25 mouse cellular contexts compared by ENCODE assay signal in the genomic region with DNA sequence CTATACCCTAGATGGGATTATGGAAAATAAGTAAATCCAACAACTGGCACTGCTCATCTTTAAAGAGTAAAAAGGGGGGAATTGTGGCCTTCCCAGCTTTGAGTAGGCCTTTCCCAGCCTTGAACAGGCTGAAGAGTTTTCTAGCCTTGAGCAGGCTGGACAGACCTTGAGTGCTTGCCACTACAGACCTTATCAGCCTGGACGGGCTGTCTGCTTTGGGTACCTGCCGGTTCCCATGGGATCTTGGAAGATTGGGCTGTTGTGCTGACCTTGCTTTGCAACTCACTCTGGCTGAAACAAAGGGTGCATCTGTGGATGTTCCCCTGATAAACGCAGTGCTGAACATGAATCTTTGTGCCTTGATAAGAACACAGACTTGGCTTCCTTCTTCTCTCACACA. TPM values are rescaled to one million over a fixed set of nuclear protein-coding genes. Genes with fewer than 3 reads are reported as not detected.
"Had no signal": no experiment of that assay in that cellular context is flagged by ENCODE, and none has a peak within 500 bp of the region (broad histone marks: within the 10 kb centered on the region; RNA-seq: fewer than 3 reads in every experiment).

No protein-coding gene starts in this region.

- DNase-seq: gastrocnemius, postnatal 14 days; gastrocnemius, postnatal 36 days; heart, adult 2 months; heart, postnatal 14 days; heart, postnatal 36 days; kidney, adult 11 months; kidney, adult 2 months; kidney, adult 9 months; kidney, postnatal 14 days; kidney, postnatal 36 days; layer of hippocampus, adult 9-11 months; layer of hippocampus, postnatal 36 days; left cerebral cortex, postnatal 4 days had no signal

RNA-seq across cellular contexts. Expression of a gene that starts 21.6 kb away (rescaled TPM):
- total RNA-seq: gastrocnemius, adult 18-20 months; gastrocnemius, adult 8-10 months; gastrocnemius, postnatal 36 days; heart, adult 2 months; heart, postnatal 14 days; heart, postnatal 36 days; hematopoietic stem cell, adult 5-6 weeks; hindbrain, postnatal 0 days; layer of hippocampus, adult 18-20 months; layer of hippocampus, adult 8-10 months; layer of hippocampus, postnatal 14 days; layer of hippocampus, postnatal 36 days; left cerebral cortex, adult 18-20 months; left cerebral cortex, adult 8-10 months; left cerebral cortex, postnatal 10 days; left cerebral cortex, postnatal 25 days; left cerebral cortex, postnatal 4 days; liver, adult 2 months had no signal

RNA-seq across cellular contexts. Expression of a gene that starts 29.9 kb away (rescaled TPM):
- total RNA-seq: hematopoietic stem cell, adult 5-6 weeks; hindbrain, postnatal 0 days had no signal
